Mouse (Mus musculus) heart, postnatal 0 days (tissue): Measurements from ENCODE around the gene Nckap5. TPM values are rescaled to one million over a fixed set of nuclear protein-coding genes. Genes with fewer than 3 reads are reported as not detected.

Source experiments
- ATAC-seq: fragments of 200-750 bp; cut with Nextera tagmentation; 2 replicates; pipeline ENCODE4 v1.8.0; 2017; ENCODE audit warnings: low read depth, moderate number of reproducible peaks, moderate library complexity; ENCODE audit not compliant: insufficient read depth
- DNase-seq: peaks from one replicate; pipeline ENCODE4 v3.0.0-alpha.2; 2016; ENCODE audit warnings: low spot score
- H3K27ac ChIP-seq: fragments of 300-500 bp; sonication (generic); 2 replicates; pipeline ENCODE4 v1.5.1; 2014; ENCODE audit warnings: low read depth, mild to moderate bottlenecking
- H3K27me3 ChIP-seq: fragments of 300-500 bp; sonication (generic); 2 replicates; pipeline ENCODE4 v1.6.1; 2014; ENCODE audit warnings: low read length, mixed read lengths; ENCODE audit not compliant: control insufficient read depth, insufficient read depth
- H3K36me3 ChIP-seq: fragments of 300-500 bp; sonication (generic); replicated peaks from 2 replicates; pipeline ENCODE4 v1.6.1; 2014; ENCODE audit warnings: low read length, mixed read lengths; ENCODE audit not compliant: control insufficient read depth, insufficient read depth
- H3K4me1 ChIP-seq: fragments of 300-500 bp; sonication (generic); 2 replicates; pipeline ENCODE4 v1.6.1; 2014; ENCODE audit warnings: antibody characterized with exemption; ENCODE audit not compliant: control insufficient read depth, insufficient read depth
- H3K4me2 ChIP-seq: fragments of 300-500 bp; sonication (generic); 2 replicates; pipeline ENCODE4 v1.6.1; 2014; ENCODE audit warnings: low read depth, mild to moderate bottlenecking, low read length, moderate library complexity
- H3K4me3 ChIP-seq: fragments of 300-500 bp; sonication (generic); 2 replicates; pipeline ENCODE4 v1.5.1; 2014; ENCODE audit warnings: low read depth, low read length
- H3K9ac ChIP-seq: fragments of 300-500 bp; sonication (generic); replicated peaks from 2 replicates; pipeline ENCODE4 v1.6.1; 2014; ENCODE audit warnings: low read depth, low read length, mixed read lengths
- H3K9me3 ChIP-seq: fragments of 300-500 bp; sonication (generic); replicated peaks from 2 replicates; pipeline ENCODE4 v1.6.1; 2016; ENCODE audit warnings: low read length; ENCODE audit not compliant: control insufficient read depth
- CTCF ChIP-seq: IDR thresholded peaks from 2 replicates; pipeline ENCODE4 v1.5.1; 2016; ENCODE audit warnings: antibody characterized with exemption, control low read depth, low read depth
- EP300 ChIP-seq: IDR thresholded peaks from 2 replicates; pipeline ENCODE4 v1.6.1; 2016; ENCODE audit warnings: antibody characterized with exemption, low read depth
- WGBS: fragments of 180-500 bp; shearing (Covaris S2); extraction: QIAGEN DNeasy Blood & Tissue Kit; methylation state at CpG from one replicate; pipeline ENCODE4 v1.1.7; 2014; 5-methylcytosine and 5-hydroxymethylcytosine counted together
- polyA plus RNA-seq: library from polyadenylated mRNA; unstranded; fragments of >200 nt; fragmentation: Nextera tagmentation; extraction: Ambion mirVana; gene quantifications from 2 replicates; pipeline ENCODE4 v1.2.1, GENCODE M21; 2015
- total RNA-seq: library from RNA; depleted of rRNA; stranded (reverse); fragments of >200 nt; gene quantifications from 2 replicates; pipeline ENCODE4 v1.2.3, GENCODE M21; 2014; ENCODE audit warnings: low replicate concordance

The Nckap5 gene
- total and polyA plus RNA-seq, 2 experiments from 2014 or later = 4.6 to 14.5 TPM

DNA sequence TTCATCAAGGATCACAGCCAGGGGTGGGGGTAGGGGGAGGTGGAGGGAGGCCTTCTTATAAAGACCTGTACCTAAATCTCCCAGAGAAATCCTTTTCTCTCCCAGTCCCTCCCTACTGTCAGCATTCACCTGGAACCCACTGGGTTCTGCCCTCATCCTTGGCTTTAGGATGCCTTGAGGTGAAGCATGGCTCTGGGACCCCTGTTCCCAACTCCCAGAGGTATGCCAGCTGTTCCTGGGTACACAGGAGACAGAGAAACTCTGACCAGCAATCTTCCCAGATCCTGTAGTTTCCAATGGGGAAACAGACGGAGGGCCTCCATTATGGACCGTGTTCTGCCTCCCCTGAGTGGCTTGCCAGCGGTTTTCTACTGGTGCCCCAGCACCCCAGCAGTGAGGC, 909.9 kb downstream of the Nckap5 start:
- no peaks in the 10 kb centered on the region for H3K27me3 ChIP-seq
- H3K4me1 ChIP-seq = no peaks in the 10 kb centered on the region
- DNase-seq (no peak), ATAC-seq (no peak)
- TF ChIP-seq EP300 (no peak), CTCF (no peak)
- H3K27ac ChIP-seq = no peak overlapping the region
- WGBS = 94% methylated on average over 3 of the region's 3 CpGs
- H3K9ac ChIP-seq = no peak overlapping the region
- no peak overlapping the region for H3K4me3 ChIP-seq
- peaks cover 13% of the 10 kb centered on the region; the same call in 1 of the 2 replicates for H3K9me3 ChIP-seq
- H3K36me3 ChIP-seq = no peaks in the 10 kb centered on the region
- no peak overlapping the region for H3K4me2 ChIP-seq

- Histone ChIP-seq H3K27me3 (peaks cover 46% of the 10 kb centered on the region), H3K4me3 (peak within 1 kb of the TSS; percentile 48), H3K36me3 (no peaks in the 10 kb centered on the region), H3K4me2 (peak within 1 kb of the TSS; percentile 84), H3K9ac (0 out of 2 replicates have a peak within 1 kb of the TSS, but pooled peaks have one; percentile 34), H3K27ac (no peak within 1 kb of the TSS), H3K4me1 (peaks cover 4% of the 10 kb centered on the region; the same call in 1 of the 2 replicates), H3K9me3 (no peaks in the 10 kb centered on the region)
- TF ChIP-seq EP300 = no peak
- TF ChIP-seq CTCF = no peak
- DNase-seq = no peak
- WGBS = 8% methylated on average over 30 of the region's 30 CpGs
- ATAC-seq = 0 out of 2 replicates have a peak, but pooled peaks have one; percentile 20
Observed at GRCm38 (mm10) chr1:125912601-125913600, 917.7 kb downstream of the Nckap5 start, which contains the start of gene Lypd1. TSS of gene Lypd1 (minus strand) at chr1:125913101.

GRCm38 (mm10) chr1:125911901-125912445, 918.6 kb downstream of the Nckap5 start:
- Histone ChIP-seq H3K9ac (0 out of 2 replicates have a peak overlapping the region, but pooled peaks have one; percentile 34), H3K27me3 (peaks cover 46% of the 10 kb centered on the region), H3K9me3 (no peaks in the 10 kb centered on the region), H3K4me2 (peak overlapping the region; percentile 84), H3K4me1 (peaks cover 4% of the 10 kb centered on the region; the same call in 1 of the 2 replicates), H3K27ac (no peak overlapping the region), H3K4me3 (peak overlapping the region; percentile 48), H3K36me3 (no peaks in the 10 kb centered on the region)
- peak; percentile 66 for ATAC-seq
- WGBS = under 1% methylated on average over 43 of the region's 43 CpGs
- no peak for DNase-seq
- no peak for TF ChIP-seq EP300
- TF ChIP-seq CTCF = no peak

DNA sequence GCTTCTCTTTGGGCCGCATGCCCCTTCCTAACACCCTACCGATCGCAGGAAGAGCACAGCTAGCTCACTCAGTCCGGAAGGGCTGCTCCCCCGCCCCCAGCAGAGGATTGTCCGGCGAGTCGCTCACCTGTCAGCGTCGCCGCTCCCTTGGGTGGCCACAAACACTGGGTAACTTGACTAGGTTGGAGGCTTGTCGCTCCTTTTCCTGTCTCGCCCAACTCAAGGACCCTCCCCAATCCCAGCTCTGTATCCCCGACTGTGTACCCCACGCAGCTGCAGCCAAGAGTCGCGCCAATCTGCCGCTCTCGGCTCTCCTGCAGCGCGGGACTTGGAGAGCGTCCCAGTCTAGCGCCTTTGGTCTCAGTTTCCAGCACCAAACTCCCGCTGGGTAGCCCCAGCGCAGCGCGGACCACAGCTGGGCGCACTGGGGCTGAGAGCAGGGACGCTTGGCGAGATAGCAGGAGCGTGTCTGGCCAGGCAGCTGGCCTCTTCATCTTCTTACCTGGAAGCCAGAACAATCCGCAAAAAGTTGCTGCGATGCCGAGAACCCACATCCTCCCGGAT, 919.2 kb downstream of the Nckap5 start:
- under 1% methylated on average over 35 of the region's 35 CpGs for WGBS
- peak; percentile 58; the same call in 1 of the 2 replicates for ATAC-seq
- TF ChIP-seq CTCF (no peak), EP300 (no peak)
- Histone ChIP-seq H3K4me2 (peak overlapping the region; percentile 84), H3K27me3 (peaks cover 46% of the 10 kb centered on the region), H3K4me3 (peak overlapping the region; percentile 48), H3K9me3 (no peaks in the 10 kb centered on the region), H3K36me3 (no peaks in the 10 kb centered on the region), H3K27ac (no peak overlapping the region), H3K9ac (0 out of 2 replicates have a peak overlapping the region, but pooled peaks have one; percentile 34), H3K4me1 (peaks cover 4% of the 10 kb centered on the region; the same call in 1 of the 2 replicates)
- DNase-seq = no peak

DNA sequence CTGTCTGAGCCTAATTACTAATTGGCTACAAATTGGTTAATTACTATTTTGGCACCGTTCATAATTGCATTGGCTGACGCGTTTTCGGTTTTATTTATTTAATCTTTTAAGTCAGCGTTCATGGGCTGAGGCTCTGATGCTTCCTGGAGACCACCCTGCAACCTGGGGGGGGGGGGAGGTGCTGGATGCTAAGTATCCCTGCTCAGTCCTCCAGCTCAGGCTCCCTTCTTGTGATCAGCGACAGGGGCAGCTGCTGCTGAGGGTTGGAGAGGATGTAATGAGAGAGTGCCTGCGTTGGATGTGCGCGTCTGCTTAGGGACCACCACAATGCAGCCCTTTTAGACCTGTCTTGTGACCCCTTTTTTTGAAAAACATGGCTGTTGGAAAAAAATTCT, 919.7 kb downstream of the Nckap5 start:
- no peak for ATAC-seq
- Histone ChIP-seq H3K4me2 (peak overlapping the region; percentile 84), H3K36me3 (no peaks in the 10 kb centered on the region), H3K9me3 (no peaks in the 10 kb centered on the region), H3K4me1 (peaks cover 4% of the 10 kb centered on the region; the same call in 1 of the 2 replicates), H3K27ac (no peak overlapping the region), H3K4me3 (peak overlapping the region; percentile 48), H3K9ac (no peak overlapping the region), H3K27me3 (peaks cover 46% of the 10 kb centered on the region)
- no peak for DNase-seq
- WGBS = 3% methylated on average over 9 of the region's 9 CpGs
- TF ChIP-seq EP300 = no peak
